Mouse (Mus musculus): ENCODE results near the gene Dedd.

- TF ChIP-seq MAFK (IDR thresholded peaks at IDR 0.05; ENCODE audit: insufficient read depth, low read depth, low read length) = no peak
- TF ChIP-seq CHD2 (IDR thresholded peaks at IDR 0.05; ENCODE audit: low read depth, low read length) = no peak
- no peak for TF ChIP-seq ZC3H11A (IDR thresholded peaks at IDR 0.05; ENCODE audit: borderline replicate concordance, low read depth, low read length)
- TF ChIP-seq ZNF384 (IDR thresholded peaks at IDR 0.05; ENCODE audit: low read depth, low read length) = no peak
- TF ChIP-seq HCFC1 (IDR thresholded peaks at IDR 0.05; ENCODE audit: borderline replicate concordance, insufficient read depth, low read length) = no peak
These were observed 49.2 kb upstream of the Dedd start for GRCm38 (mm10) chr1:171279721-171280120.
